Mouse (Mus musculus): Measurements from ENCODE around the gene Bicra.

Bicra gene

GRCm38 (mm10) chr7:15975904-15976303 is 71.8 kb downstream of the Bicra start:
- in situ Hi-C loops (cut with MseI, MboI) = loop anchor here in 1 of 2 experiments (5.0 kb wide), 1 partner anchor 76 kb away; no protein-coding TSS in a partner anchor

- in situ Hi-C loops (cut with MseI, MboI) = loop anchor here in 1 of 2 experiments (5.0 kb wide), 1 partner anchor 77 kb away; no protein-coding TSS in a partner anchor
Observed at GRCm38 (mm10) chr7:15975451-15975850, 72.3 kb downstream of the Bicra start.

DNA sequence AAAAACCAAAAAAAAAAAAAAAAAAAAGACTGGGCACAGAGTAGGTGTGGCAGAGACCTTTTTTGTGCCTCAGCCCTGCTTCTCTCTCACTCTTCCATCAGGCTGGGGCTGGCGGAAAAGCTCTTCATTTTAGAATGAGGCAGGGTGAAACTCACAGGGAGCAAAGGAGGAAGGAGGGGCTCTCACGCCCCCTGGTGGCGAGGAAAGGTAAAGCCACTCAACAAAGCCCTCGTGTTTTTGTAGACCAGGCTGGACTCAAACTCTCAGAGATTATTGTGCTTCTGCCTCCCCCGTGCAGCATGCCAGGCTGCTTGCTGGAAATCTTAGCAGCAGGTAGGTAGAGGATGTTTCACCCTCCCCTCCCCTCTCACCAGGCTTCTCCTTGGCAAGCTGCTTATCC is 73.0 kb downstream of the Bicra start:
- in situ Hi-C loops (cut with MseI, MboI) = loop anchor here in 1 of 2 experiments (5.0 kb wide), 1 partner anchor 78 kb away; no protein-coding TSS in a partner anchor

DNA sequence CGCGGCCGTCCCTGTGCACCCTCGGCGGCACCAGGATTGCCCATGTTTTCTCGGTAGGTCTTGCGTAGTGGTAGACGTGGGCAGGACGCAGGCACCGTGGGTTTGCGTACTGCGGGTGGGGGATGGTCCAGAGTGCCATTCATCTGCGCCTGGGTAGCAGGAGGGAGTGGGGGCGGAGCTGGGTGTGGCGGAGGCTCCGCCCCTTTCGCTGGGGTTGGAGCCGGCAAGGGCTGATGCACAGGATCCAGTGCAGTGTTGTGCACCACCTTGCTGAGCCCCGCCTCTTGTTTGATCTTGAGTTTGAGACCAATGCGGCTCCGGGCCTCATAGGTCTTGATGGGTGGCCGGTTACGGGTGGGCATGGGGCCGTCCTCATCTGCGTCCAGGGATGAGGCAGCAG is 75.5 kb downstream of the Bicra start:
- in situ Hi-C loops (cut with MseI, MboI) = no loop called here

DNA sequence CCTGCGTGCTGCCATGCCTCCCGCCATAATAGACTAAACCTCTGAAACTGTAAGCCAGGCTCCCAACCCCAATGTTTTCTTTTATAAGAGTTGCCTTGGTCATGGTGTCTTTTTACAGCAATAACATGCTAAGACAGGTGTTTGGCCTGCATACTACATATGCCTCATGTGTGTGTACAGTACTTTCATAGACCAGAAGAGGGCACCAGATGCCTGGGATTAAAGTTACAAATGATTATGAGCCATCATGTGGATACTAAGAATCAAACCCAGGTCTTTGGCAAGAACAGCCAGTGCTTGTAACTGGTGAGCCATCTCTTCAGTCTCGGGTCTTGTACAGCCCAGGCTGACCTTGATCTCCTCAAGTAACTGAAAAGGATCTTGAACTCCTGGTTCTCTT is 78.0 kb downstream of the Bicra start:
- in situ Hi-C loops (cut with MseI, MboI) = no loop called here

- in situ Hi-C loops (cut with MseI, MboI) = no loop called here
Observed at GRCm38 (mm10) chr7:15968322-15968721, 79.4 kb downstream of the Bicra start.

DNA sequence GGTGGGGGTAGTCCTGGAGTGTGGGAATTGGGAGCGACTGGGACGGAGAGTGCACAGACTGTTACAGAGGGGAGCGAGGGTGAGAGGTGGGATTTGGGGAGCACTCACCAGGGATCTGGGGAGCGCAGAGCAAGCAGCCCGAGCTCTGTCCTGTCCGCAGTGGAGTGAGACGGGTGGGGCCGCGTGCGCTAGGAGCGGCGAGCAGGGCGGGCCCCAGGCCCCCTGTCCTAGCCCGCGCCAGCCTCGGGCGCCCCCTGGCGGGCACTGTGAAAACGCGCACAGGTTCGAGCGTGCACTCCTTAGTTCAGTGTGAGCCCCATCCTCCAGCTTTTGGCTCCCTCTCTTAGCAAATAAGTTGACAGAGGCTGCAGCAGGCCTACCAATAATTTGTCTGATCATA is 80.4 kb downstream of the Bicra start, which contains the start of gene Ehd2:
Ehd2 (minus strand) TSS at position 256 of the 400 bp plus-strand sequence.
- in situ Hi-C loops (cut with MseI, MboI) = no loop called here

DNA sequence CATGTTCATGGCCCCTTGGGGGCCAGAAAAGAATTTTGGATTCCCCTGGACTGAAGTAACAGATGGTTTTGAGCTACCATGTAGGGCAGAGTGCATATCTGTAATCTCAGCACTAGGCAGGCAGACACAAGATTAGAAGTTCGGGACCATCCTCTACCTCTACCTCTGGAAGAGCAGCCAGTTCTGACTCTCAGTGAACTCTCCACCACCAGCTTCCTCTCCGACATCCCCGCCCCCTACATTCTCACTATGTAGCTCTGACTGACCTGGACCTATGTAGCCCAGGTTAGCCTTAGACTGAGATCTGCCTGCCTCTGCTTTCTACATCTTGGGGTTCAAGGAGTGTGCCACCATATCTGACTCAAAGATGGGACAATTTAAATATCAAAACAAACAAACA is 81.2 kb downstream of the Bicra start:
- in situ Hi-C loops (cut with MseI, MboI) = no loop called here

DNA sequence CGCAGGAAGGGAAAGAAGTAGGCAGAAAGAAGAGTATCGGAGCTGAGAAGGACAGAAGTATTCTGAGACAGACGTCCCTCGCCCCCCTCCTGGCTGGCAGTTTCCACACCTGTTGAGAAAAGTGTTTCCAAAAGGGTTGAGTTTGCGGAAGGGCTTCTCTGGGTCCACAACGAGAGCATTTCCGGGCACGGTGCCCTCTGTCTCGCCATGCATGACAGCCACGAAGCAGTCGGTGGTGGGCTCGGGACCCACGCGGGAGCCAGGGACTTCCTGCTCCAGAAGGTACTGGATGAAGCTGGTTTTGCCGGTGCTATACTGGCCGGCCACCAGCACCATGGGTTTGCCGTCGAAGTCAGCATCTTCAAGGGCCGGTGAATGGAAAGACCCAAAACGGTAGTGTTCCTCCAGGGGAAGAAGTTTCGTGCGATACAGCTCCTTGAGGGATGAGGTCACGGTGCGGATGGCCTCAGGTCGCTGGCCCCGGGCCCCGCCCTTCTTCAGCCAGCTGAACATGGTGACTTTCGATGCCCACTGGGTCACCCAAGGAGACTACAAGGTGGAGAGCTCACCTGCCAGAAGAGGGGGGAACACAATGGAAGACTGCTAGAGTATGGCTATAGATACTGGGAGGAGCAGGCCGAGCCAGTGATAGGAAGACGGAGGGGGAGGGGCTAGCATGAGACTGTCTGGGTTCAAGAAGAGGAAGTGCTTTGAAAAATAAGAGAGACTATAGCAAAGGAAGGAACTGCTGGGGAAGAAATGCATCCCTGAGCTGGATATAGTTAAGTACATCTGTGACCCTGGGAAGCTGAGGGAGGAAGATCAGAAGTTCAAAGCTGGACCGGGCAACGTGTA is 83.7 kb downstream of the Bicra start:
- in situ Hi-C loops (cut with MseI, MboI) = no loop called here

GRCm38 (mm10) chr7:15962311-15963288 is 85.1 kb downstream of the Bicra start:
- in situ Hi-C loops (cut with MseI, MboI) = no loop called here

- in situ Hi-C loops (cut with MseI, MboI) = no loop called here
Observed at GRCm38 (mm10) chr7:15961798-15962197, 85.9 kb downstream of the Bicra start.

DNA sequence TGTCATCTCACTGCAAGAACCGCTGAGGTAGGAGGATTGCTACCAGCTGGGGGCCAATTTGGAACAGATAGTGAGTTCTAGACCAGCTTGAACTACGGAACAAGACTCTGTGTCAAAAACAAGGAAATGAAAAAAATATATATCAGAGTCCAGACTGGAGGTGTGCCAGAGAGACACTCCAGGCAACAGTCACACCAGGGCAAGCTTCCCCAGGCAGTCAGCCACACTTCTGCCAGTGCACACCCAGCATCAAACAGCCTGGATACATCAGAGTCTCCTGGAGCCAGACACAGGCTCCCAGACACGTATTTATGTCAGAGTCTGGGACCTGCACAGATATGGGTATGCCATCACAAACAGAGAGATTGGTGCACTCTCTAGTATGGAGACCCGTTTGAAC is 86.5 kb downstream of the Bicra start:
- in situ Hi-C loops (cut with MseI, MboI) = no loop called here

DNA sequence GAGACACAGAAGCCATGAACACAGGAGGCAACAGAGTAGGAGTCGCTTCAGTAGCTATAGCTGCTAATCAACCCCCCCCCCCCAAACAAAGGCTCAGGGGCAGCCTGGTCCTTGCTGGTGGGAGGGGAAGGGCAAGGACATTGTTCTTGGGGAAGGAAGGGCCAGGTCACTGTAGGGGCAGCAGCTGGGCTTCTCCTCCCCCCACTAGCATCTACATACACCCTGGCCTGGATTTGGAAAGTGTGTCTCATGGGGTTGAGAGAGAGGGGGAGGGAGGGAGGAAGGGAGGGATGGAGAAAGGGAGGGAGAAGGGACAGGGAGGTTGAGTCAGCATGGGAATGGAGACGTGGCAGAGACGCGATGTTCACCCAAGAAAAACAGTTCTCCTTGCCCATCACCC is 87.0 kb downstream of the Bicra start:
- in situ Hi-C loops (cut with MseI, MboI) = no loop called here

GRCm38 (mm10) chr7:15956143-15956542 is 91.6 kb downstream of the Bicra start:
- in situ Hi-C loops (cut with MseI, MboI) = no loop called here

DNA sequence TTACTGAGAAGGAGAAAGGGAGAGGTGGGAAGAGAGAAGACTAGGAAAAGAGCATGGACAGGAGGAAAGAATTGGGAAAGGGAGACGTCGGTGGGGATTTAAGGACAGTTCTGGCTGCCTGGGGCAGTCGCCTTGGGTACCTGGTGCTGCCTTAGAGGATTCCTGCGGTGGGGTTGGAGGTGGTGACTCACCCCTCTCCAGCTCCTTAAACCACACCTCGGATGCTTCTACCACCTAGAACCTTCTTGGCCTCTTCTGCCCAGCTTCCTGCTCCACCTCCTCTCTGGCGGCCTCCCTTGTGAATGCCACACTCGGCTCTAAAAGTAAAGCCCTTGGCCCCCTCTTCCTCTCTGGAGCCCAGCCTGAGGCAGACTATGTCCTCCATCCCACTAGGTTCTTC is 92.2 kb downstream of the Bicra start:
- in situ Hi-C loops (cut with MseI, MboI) = no loop called here

DNA sequence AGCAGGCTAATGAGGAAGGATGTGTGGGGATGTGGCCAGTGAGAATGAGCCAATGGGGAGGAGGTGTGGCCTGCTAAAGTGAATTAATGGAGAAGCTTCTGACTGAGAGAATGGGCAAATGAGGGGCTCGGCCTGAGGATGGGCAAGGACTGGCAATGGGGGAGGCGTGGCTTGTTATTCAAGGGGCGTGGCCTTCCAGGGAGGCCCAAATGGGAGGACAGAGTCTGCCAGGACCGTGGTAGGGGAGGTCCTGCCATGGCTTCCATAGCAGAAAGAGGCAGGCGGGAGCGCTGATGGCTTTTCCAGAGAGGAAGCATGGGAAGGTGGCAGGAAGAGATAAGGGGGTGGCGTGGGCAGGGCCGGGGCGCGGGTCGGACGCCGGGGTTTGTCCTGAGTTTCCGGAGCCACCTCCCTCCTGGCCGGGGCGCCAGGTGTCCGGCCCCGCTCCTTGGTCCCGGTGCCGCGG is 92.7 kb downstream of the Bicra start:
- in situ Hi-C loops (cut with MseI, MboI) = no loop called here

DNA sequence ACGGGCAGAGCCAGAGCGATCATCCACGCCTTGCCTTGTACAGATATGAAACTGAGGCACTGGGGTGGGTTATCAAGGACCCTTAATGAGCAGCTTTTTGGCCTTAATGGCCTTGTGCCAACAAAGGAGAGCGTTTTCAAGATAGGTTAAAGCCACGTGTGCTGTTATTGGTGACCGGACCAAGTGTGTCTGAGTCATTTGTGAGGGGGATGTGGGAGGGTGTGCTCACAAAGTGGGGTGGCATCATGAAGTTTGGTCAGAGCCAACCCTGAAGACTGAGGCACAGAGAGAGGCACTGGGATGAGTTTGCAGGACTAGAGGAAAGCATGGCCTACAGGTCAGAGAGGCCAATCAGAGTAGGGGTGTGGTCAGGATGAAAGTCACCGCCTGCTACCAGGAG is 93.3 kb downstream of the Bicra start:
- in situ Hi-C loops (cut with MseI, MboI) = no loop called here

- in situ Hi-C loops (cut with MseI, MboI) = no loop called here
Observed at GRCm38 (mm10) chr7:15953307-15954074, 94.2 kb downstream of the Bicra start.

DNA sequence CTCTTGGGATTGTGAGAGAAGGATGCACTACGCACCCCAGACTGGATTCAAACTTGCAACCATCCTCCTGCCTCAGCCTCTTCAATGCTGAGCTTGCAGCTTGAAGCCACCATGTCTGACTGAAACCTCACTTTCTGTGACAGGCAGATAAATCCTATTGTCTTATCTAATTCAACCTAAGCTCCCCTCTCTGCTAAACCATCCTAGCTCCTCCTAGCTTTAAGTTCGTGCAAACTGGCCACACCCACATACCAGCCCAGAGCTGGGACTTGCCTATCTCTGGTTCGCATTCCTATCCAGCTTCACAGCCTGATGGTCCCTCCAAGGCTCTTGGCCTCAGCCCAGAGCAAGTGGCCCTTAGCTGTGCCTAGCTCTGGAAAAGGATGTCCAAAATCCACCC is 95.3 kb downstream of the Bicra start:
- in situ Hi-C loops (cut with MseI, MboI) = no loop called here

DNA sequence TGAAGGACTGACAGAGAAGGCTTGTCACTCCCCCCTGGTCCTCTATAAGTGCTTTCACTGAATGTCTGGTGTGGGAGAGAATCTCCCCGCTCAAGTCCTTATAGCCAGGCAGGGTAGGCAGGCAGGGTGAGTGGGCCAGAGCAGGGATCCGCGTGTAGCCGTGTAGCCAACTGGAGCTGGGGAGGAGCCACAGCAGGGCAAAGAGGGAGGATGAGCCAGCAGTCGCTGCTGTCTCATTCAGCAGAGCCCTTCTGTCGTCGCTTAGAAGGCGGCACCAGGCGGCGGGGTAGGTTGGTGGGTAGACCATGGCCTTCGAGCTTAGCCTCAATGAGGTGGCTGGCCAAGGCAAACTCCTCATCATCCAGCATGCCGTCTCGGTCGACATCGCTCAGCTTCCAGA is 97.7 kb downstream of the Bicra start:
- in situ Hi-C loops (cut with MseI, MboI) = no loop called here

DNA sequence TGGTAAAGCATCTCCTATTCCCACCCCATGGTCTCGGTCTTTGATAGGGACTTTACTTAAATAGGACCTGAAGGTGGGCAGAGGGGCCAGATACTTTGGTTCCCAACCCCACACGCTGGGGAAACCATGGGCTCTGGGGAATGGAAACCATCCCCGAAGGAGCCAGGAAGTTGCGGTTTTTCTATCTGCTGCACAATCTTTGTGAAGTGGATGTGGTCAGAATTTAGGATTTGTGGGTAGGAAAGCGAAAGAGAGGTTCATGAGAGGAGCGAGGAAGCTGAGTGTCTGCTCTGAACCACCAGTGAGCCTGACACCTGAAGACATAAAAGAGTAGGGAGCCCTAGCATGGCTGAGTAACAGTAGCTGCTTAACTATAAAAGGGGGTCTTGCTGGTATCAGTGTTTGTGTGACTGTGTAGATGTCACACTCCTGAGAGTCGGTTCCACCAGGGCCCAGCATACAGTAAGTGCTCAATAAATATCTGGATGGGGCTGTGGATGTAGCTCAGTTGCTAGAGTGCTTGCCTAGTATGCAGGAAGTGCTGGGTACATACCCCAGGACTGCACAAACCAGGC is 98.4 kb downstream of the Bicra start:
- in situ Hi-C loops (cut with MseI, MboI) = no loop called here

Measured in mouse trophoblast stem cell (cell line).